Mouse (Mus musculus): ENCODE data around the gene Trp53bp2. TPM values are rescaled to one million over a fixed set of nuclear protein-coding genes. Genes with fewer than 3 reads are reported as not detected.

The Trp53bp2 gene
- polyA plus RNA-seq, 1 experiment from 2014 or later, result 26.1 TPM

- 69% methylated on average over 4 of the region's 4 CpGs for WGBS
- no peak for TF ChIP-seq CTCF (IDR thresholded peaks at IDR 0.05; ENCODE audit: low read depth)
- Histone ChIP-seq H3K4me1 (replicated peaks; ENCODE audit: insufficient read depth, low read length) (peaks cover 22% of the 10 kb centered on the region; the same call in 1 of the 2 replicates), H3K9me3 (replicated peaks; ENCODE audit: low read length) (no peaks in the 10 kb centered on the region), H3K4me2 (ENCODE audit: low read length) (no peak overlapping the region), H3K27ac (no peak overlapping the region), H3K27me3 (ENCODE audit: insufficient read depth, low read length) (no peaks in the 10 kb centered on the region), H3K36me3 (ENCODE audit: insufficient read depth, low read length) (peaks cover 6% of the 10 kb centered on the region; the same call in 1 of the 2 replicates), H3K4me3 (replicated peaks; ENCODE audit: low read depth, low read length) (no peak overlapping the region), H3K9ac (ENCODE audit: low read depth, low read length) (no peak overlapping the region)
- DNase-seq (ENCODE audit: low spot score) (no peak), ATAC-seq (replicated peaks; ENCODE audit: low FRiP score, low read depth) (no peak)
Measured at GRCm38 (mm10) chr1:182500843-182501242, 91.9 kb downstream of the Trp53bp2 start.

GRCm38 (mm10) chr1:182501815-182502405 lies 92.9 kb downstream of the Trp53bp2 start:
- H3K4me2 ChIP-seq (ENCODE audit: low read length), result no peak overlapping the region
- H3K4me3 ChIP-seq (replicated peaks; ENCODE audit: low read depth, low read length), result no peak overlapping the region
- no peak for DNase-seq (ENCODE audit: low spot score)
- H3K27ac ChIP-seq, result no peak overlapping the region
- H3K4me1 ChIP-seq (replicated peaks; ENCODE audit: insufficient read depth, low read length), result peaks cover 22% of the 10 kb centered on the region; the same call in 1 of the 2 replicates
- no peaks in the 10 kb centered on the region for H3K9me3 ChIP-seq (replicated peaks; ENCODE audit: low read length)
- no peak for ATAC-seq (replicated peaks; ENCODE audit: low FRiP score, low read depth)
- WGBS, result 85% methylated on average over 7 of the region's 7 CpGs
- no peak for TF ChIP-seq CTCF (IDR thresholded peaks at IDR 0.05; ENCODE audit: low read depth)
- H3K9ac ChIP-seq (ENCODE audit: low read depth, low read length), result no peak overlapping the region
- no peaks in the 10 kb centered on the region for H3K27me3 ChIP-seq (ENCODE audit: insufficient read depth, low read length)
- H3K36me3 ChIP-seq (ENCODE audit: insufficient read depth, low read length), result peaks cover 6% of the 10 kb centered on the region; the same call in 1 of the 2 replicates

- 83% methylated on average over 7 of the region's 7 CpGs for WGBS
- H3K4me1 ChIP-seq (replicated peaks; ENCODE audit: insufficient read depth, low read length), result peaks cover 16% of the 10 kb centered on the region; the same call in 1 of the 2 replicates
- no peak overlapping the region for H3K4me2 ChIP-seq (ENCODE audit: low read length)
- no peak for TF ChIP-seq CTCF (IDR thresholded peaks at IDR 0.05; ENCODE audit: low read depth)
- no peak for ATAC-seq (replicated peaks; ENCODE audit: low FRiP score, low read depth)
- no peak for DNase-seq (ENCODE audit: low spot score)
- no peak overlapping the region for H3K27ac ChIP-seq
- no peaks in the 10 kb centered on the region for H3K27me3 ChIP-seq (ENCODE audit: insufficient read depth, low read length)
- no peak overlapping the region for H3K9ac ChIP-seq (ENCODE audit: low read depth, low read length)
- H3K9me3 ChIP-seq (replicated peaks; ENCODE audit: low read length), result no peaks in the 10 kb centered on the region
- H3K4me3 ChIP-seq (replicated peaks; ENCODE audit: low read depth, low read length), result no peak overlapping the region
- peaks cover 6% of the 10 kb centered on the region; the same call in 1 of the 2 replicates for H3K36me3 ChIP-seq (ENCODE audit: insufficient read depth, low read length)
Measured at GRCm38 (mm10) chr1:182502491-182503050, 93.6 kb downstream of the Trp53bp2 start.

GRCm38 (mm10) chr1:182503206-182503900 lies 94.4 kb downstream of the Trp53bp2 start:
- Histone ChIP-seq H3K27me3 (ENCODE audit: insufficient read depth, low read length) (no peaks in the 10 kb centered on the region), H3K4me2 (ENCODE audit: low read length) (no peak overlapping the region), H3K36me3 (ENCODE audit: insufficient read depth, low read length) (peaks cover 6% of the 10 kb centered on the region; the same call in 1 of the 2 replicates), H3K9ac (ENCODE audit: low read depth, low read length) (no peak overlapping the region), H3K4me1 (replicated peaks; ENCODE audit: insufficient read depth, low read length) (peaks cover 12% of the 10 kb centered on the region; the same call in 1 of the 2 replicates), H3K4me3 (replicated peaks; ENCODE audit: low read depth, low read length) (no peak overlapping the region), H3K27ac (no peak overlapping the region), H3K9me3 (replicated peaks; ENCODE audit: low read length) (no peaks in the 10 kb centered on the region)
- no peak for TF ChIP-seq CTCF (IDR thresholded peaks at IDR 0.05; ENCODE audit: low read depth)
- DNase-seq (ENCODE audit: low spot score) (no peak), ATAC-seq (replicated peaks; ENCODE audit: low FRiP score, low read depth) (no peak)
- WGBS, result 83% methylated on average over 13 of the region's 13 CpGs

- ATAC-seq (replicated peaks; ENCODE audit: low FRiP score, low read depth) (no peak; the same call in 1 of the 2 replicates), DNase-seq (ENCODE audit: low spot score) (peak; percentile 83)
- Histone ChIP-seq H3K27ac (no peak overlapping the region), H3K4me1 (replicated peaks; ENCODE audit: insufficient read depth, low read length) (peaks cover 12% of the 10 kb centered on the region; the same call in 1 of the 2 replicates), H3K9ac (ENCODE audit: low read depth, low read length) (no peak overlapping the region), H3K4me3 (replicated peaks; ENCODE audit: low read depth, low read length) (no peak overlapping the region), H3K36me3 (ENCODE audit: insufficient read depth, low read length) (peaks cover 11% of the 10 kb centered on the region; the same call in 1 of the 2 replicates), H3K27me3 (ENCODE audit: insufficient read depth, low read length) (no peaks in the 10 kb centered on the region), H3K4me2 (ENCODE audit: low read length) (no peak overlapping the region), H3K9me3 (replicated peaks; ENCODE audit: low read length) (no peaks in the 10 kb centered on the region)
- no peak for TF ChIP-seq CTCF (IDR thresholded peaks at IDR 0.05; ENCODE audit: low read depth)
- 7% methylated on average over 4 of the region's 4 CpGs for WGBS
Measured at GRCm38 (mm10) chr1:182504223-182504622, 95.3 kb downstream of the Trp53bp2 start.

GRCm38 (mm10) chr1:182505291-182505690 lies 96.3 kb downstream of the Trp53bp2 start:
- Histone ChIP-seq H3K27ac (no peak overlapping the region), H3K9me3 (replicated peaks; ENCODE audit: low read length) (no peaks in the 10 kb centered on the region), H3K27me3 (ENCODE audit: insufficient read depth, low read length) (no peaks in the 10 kb centered on the region), H3K9ac (ENCODE audit: low read depth, low read length) (no peak overlapping the region), H3K4me1 (replicated peaks; ENCODE audit: insufficient read depth, low read length) (peaks cover 12% of the 10 kb centered on the region; the same call in 1 of the 2 replicates), H3K4me3 (replicated peaks; ENCODE audit: low read depth, low read length) (no peak overlapping the region), H3K4me2 (ENCODE audit: low read length) (no peak overlapping the region), H3K36me3 (ENCODE audit: insufficient read depth, low read length) (peaks cover 18% of the 10 kb centered on the region)
- TF ChIP-seq CTCF (IDR thresholded peaks at IDR 0.05; ENCODE audit: low read depth), result no peak
- 92% methylated on average over 3 of the region's 3 CpGs for WGBS
- ATAC-seq (replicated peaks; ENCODE audit: low FRiP score, low read depth), result no peak
- DNase-seq (ENCODE audit: low spot score), result no peak

Measured in kidney, postnatal 0 days (tissue).